Mouse (Mus musculus) natural killer cell, adult 2 months (primary cell): ENCODE measurements around the gene Fam163a.
"Not testable (repeated sequence)": the region's sequence is repeated elsewhere in the genome, so short reads cannot be mapped to it uniquely, and the experiment has no call there.

Experiments used
- DNase-seq, 2 experiments: peaks; one replicate each; pipeline ENCODE4 v3.0.0; 2022; ENCODE audit warnings: low spot score in 2 of 2

Gene Fam163a

DNA sequence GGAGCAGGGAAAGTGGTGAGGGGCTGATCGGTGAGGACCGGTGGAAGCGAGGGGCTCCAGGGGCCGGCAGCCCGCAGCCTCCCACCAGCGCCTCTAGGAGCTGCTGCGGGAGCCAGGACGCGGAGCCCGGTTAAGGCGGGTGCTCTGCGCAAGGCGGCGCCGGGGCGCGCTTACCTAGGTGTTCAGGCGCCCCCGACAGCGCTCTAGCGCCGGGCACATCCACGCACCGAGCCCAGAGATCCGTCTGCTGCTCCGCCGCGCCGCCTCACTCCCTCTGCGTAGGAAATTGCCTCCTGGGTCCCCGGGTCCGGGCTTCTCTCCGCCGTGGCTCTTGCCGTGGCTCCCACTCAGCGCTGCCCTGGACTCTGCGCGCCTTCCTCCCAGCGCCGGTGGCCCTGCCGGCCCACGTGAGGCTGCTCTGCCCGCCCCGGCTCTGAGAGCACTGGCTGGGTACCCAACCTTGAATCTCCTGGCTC, at the start of gene Fam163a:
Gene Fam163a, minus strand, starts transcription at position 371 of the 476 bp plus-strand sequence.
- no peak for DNase-seq

DNA sequence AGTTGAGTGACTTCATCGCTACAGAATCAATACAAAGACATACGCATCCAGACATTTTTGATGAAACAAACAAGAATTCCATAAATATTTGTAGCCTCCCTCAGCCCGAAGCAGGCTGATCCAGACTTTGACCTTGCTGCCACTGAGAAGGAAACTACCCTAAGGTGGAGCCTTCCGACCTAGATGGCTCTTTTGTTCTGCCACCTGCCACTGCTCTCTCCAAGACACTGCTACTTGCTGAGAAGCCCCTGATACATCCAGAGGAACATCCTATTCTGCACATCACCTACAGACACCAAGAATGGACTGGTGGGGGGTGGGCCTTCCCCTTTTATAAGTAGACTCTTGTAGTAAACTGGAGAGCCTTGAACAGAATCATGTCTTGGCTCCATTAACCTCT, 46.3 kb upstream of the Fam163a start:
- not testable (repeated sequence) for DNase-seq

DNA sequence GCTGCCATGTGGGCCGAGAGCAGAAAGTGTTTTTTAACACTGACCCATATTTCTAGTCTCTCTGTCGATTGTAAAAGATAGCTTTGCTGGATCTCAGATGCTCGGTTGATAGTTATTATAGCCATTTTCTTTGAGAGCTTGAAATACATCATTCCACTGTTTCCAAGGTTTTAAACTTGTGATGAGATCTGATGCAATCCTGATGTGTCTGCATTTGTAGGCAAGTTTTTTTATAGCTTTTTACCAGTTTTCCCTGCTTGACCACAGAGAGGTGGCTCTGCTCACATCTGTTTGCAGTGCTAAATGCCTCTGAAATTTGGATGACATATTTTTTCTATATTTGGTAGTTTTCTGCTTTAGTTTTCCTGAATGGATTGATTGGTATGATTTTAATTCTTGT, 43.1 kb upstream of the Fam163a start:
- no peak for DNase-seq

DNA sequence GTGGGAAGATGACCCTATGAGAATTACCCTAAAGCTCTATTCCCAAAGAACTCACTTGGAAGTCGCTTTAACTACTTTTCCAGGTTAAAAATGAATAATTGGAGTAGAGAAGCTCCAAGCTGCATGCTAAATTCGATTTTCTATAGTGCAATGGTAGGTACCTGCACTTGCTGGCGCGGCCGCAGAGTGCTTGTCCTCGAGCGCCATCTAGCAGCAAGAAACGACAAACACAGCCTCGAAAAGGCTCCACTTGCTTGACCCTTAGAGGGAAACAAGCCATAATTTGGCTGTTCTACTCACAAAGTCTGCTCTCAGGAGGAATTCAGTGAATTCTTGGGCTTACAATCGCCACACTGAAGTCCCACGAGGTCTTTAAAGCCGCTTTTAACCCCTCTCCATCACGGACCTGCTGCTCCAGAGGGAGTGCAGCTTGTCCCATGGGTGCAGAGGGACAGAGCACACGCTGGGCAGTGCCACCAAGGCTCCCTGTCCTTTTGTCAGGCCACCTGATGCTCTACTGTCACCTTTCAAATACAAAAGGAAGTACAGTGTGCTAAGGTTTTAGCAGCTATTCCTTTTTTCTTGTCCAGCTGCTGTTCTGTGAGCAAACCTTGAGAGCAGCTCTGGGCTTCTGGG, 37.0 kb upstream of the Fam163a start:
- DNase-seq = peak; percentile 12 to 40

DNA sequence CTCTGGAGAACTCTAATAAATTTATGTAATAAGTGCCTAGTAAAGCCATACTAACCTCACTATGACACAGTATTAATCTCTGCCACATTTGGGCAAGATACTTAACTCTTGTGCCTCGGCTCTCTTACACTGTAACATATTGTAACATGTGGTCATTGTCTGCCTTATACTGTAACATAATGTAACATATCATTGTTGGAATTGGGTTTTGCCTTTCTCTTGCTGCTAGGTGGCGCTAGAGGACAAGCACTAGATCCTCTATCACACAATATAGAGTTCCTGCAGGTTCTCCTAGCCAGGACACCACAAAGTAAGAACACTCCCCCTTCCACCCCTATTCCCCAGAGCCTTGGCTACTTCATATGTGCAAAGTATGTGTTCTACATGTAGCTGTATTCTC, 36.2 kb upstream of the Fam163a start:
- DNase-seq = peak in 1 of 2 experiments; percentile 10

DNA sequence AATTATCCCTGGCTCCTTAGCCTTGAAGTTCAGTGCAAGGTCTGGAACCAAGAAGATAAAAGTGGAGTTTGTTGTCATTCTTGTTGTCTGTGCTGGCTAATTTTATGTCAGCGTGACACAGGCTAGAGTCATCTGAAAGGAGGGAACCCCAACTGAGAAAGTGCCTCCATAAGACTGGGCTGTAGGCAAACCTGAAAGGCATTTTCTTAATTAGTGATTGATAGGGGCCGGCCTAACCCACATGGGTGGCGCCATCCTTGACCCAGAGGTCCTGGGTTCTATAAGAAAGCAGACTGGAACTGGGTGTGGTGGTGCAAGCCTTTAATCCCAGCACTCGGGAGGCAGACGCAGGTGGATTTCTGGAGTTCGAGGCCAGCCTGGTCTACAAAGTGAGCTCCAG, 26.3 kb upstream of the Fam163a start:
- DNase-seq = no peak

DNA sequence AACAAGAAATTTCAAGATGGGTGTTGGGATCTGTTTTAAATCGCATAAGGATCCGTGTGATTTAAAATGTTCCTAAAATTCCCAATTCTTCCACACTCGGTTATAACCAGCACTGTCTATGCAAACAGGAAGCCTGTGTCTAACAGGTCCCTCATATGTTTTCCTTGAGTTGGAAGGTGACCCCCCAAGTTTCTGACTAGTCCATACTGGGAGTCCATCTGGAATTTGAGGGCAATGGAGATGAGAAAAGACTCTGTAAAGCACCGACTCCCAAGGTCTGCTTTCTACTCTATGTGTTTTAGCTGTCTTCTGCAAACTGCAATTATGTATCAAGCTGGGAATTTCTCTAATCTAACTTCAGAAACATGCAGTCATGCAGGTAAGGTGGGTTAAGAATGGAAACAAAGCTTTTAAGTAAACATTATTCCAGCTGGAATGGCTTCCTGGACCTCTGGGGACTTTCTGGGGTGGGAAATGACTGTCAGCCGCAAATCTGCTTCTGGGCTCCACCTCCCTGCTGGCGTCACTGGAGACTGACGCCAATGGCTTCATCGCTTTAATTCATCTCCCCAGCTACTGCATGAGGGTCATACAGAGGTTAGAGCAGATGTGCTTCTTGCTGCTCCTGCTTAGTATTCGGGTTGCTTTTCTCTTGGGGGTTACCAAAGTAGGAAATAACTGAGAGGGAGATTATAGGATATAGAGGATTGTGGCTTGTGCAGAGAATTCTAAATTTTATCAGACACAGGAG, 25.7 kb upstream of the Fam163a start:
- DNase-seq = no peak

DNA sequence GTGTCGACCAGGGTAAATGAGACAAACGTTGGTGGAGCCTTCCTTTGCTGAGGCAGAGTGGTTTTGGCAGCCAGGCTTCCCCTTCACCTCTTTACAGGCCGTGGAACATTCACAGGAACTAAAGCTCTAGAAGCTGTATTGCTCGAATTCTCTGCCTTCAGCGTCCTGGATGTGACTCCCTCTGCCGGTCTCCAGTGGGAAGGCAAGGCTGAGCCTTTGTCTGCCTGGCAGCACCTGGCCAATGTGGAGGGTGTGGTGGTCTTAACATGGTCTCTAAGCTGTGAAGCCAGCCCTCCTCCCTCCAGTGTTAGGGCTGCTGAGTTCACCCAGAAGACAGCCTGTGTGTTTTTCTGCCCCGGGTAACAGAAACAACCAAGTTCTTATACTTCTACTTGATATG, 24.6 kb upstream of the Fam163a start:
- DNase-seq = peak; percentile 3 to 12

DNA sequence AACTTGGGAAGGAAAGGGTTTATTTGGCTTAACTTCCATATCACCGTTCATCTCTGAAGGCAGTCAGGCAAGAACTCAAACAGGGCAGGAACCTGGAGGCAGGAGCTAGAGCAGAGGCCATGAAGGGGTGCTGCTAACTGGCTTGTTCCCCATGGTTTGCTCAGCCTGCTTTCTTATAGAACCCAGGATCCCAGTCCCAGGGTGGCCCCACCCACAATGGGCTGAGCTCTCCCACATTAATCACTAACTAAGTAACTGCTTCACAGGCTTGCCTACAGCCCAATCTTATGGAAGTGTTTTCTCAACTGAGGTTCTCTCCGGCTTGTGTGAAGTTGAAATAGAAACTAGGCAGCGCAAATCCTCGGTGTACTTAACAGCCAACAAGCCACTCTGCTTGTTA, 23.9 kb upstream of the Fam163a start:
- no peak for DNase-seq

DNA sequence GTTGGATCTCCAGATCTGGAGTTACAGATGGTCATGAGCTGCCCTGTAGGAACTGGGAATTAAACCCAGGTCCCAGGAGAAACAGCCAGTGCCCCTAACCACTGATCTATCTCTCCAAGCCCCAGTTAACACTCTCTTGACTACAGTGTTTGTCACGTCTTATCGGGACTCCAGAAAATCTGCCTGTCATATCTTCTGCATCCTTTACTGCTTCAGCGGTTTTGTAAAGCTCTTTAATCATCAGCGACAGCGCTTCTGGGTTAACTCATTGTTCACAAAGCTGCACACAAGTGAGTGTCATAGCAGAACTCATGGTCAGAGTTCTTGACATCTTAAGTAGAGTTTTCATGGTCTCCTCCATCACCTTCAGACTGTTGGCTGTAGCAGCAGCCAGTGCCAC, 22.1 kb upstream of the Fam163a start:
- DNase-seq = no peak

DNA sequence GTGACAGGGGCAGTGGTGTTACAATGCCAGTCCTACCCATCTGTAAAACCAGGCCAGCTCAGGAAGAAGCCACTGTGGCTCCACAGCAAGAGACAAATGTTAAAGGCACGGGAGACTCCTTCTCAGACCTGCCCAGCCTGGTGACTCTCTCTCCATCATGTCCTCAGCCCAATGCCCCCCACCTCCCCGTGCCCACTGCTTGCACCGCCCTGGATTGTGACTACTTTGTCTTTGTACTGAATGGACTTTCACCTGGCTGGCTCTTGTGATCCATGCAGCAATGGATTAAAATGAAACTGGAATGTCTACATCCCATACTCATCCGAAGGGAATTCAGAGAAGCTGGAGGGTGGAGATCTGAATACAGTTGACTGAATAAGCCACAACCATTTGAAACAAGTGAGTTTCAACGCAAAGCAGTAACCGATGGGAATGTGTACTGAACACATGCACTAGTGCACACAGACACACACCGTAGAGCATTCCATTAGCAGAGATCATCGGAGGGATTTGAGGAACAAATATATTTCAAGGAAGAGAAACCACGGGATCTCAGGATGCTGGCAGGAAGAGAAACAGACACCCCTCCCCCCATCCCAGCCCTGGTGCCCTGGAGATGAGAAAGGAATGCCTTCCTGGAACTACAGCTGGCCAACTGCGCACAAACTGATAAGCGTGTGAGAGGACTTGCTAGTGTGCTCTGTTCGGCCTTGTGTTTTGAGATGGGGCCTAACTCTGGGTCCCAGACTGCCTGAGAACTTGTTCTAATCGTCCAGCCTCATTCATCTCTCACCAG, 17.6 kb upstream of the Fam163a start:
- DNase-seq = no peak

DNA sequence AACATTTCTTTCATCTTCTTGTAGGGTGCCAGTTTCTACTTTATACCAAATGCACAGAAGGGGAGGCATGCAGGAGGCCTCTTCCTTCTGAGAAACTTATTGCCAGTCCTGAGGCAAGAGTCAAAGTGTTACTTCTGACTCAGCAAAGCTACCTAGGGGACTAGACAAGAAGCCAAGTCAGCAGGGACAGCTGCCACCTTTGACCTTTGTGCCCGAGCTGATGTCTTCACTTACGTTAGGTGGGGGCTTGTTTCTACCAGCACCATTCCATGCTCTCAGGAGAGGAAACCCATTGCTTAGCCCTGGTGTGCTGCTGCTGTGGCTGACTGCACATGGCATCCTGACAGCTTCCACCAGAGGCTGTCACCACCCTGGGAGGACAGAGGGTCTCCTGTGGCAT, 16.5 kb upstream of the Fam163a start:
- no peak for DNase-seq

DNA sequence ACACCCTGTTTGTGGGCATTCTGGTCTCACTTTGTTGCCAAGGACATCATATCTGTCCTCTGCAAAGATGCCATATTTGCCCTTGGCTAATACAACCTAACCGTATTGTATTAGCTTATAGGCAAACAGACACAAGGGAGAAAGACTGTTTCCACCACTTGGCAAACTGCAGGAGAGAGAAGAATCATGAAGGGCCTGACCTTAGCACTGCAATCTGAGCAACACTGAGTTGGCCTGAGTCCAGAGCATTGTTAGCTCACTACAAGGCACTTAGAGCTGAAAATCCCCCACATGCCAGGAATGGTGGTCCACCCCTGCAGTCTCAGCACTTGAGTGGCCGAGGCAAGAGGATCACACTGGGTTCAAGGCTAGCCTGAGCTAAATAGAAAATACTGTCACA, 13.7 kb upstream of the Fam163a start:
- no peak for DNase-seq

DNA sequence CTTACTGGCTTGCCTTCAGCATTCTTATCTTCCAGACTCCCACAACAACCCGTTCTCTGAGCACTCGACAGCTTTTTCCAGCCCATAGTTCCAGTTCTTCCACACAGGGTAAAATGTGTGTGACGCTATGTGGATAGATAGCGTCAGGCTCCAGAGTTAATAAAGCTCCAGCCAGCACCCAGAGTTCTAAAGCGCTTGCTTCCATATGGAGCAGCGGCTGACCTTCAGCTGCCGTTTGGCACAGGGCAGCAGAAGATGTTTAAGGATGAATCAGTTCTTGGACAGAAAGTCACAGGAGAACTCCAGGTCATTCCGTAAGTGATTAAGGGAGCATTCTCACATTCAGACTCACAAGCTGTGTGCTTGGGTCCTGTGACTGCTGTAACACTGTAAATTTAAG, 13.1 kb upstream of the Fam163a start:
- DNase-seq = no peak

DNA sequence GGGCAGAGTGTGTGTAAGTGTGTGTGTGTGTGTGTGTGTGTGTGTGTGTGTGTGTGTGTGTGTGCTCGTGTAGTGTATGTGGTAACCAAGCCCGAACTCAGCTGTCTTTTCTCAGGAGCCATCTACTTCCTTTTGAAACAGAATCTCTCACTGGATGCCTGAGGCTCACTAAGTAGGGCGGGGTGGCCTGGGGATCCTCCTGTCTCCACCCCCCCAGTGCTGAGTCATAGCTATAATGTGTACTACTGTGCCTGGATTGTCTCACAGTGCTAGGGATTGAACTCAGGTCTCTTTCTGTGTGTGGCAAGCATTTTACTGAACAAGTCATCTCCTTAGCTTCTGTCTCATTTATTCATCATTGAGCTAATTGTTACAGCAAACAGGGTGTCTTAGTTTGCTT, 12.6 kb upstream of the Fam163a start:
- DNase-seq = peak in 1 of 2 experiments; percentile 2

DNA sequence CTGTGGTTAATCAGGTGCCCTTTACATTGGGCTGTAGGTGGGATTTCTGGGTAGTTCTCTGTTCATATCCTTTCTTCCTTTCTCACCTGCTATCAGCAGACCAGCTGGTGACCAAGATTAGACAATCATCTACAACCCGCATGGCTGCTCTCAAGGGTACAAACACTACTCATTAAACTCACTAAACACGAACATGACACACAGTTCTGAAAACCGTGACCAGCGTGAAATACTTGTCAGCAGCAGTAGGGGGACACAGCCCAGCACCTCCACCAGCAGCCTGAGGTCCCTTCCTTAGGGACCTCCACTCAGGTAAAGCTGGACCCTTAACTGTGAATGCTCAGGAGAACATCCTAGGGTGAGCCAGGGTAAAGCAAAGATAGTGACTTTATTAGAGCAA, 11.4 kb upstream of the Fam163a start:
- no peak for DNase-seq

DNA sequence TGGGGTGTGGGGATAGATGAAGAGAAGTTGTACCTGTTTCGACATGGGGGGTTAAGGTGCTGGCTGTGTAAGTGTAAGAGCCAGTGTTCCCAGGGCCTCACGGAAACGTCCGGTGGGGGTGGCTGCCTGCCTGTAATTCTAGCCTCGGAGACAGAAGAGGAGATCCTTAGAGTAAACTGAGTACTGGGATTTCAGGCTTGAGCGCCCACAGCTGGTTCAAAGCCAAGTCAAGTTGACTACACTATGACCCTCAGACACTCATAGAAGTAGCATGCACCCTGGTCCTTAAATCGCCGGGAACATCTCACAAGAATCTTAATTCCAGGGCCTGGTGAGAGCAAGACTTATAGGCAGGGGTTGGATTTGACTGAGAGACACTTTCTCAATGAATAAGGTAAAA, 9.8 kb upstream of the Fam163a start:
- no peak for DNase-seq

DNA sequence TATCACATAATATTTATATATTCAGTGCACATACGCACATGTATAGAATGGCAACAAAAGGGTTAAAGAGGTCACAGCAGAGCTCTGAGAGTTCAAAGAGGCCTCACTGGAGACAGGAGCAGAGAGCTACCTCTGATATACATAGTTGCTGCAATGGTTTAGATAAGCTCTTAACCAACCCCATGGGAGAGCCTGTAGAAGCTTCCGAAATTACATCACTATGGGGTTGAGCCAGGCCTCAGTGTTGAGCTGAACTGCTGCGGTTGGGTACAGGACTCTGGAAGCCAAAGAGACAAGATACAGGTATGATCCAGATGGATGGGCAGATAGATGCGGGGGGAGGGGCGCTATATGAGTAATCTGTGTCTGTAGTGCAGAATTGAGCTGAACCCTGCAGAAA, 8.1 kb upstream of the Fam163a start:
- no peak for DNase-seq

DNA sequence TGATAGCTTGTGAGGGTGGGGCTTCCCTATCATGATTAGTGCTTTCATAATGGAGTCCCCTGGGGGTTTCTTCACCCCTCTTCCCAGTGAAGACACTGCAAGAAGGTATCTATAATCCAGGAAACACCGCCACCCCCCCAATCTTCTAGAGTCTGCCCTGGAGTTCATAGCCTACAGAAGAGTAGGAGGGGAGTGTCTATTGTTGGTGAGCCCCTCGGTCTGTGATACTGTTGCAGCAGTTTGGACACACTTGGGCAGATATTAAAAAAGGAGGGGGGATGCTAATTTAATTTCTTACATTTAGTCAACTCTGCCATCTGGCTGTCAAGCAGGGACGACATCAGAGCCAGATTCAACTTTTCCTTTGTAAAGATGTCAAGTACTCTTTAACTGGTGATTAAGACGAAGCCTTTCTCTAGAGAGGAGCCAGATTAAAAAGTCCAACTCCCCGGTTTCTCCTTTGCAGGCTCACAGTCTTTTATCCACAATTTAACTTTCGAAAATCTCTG, 7.0 kb upstream of the Fam163a start:
- DNase-seq = no peak

DNA sequence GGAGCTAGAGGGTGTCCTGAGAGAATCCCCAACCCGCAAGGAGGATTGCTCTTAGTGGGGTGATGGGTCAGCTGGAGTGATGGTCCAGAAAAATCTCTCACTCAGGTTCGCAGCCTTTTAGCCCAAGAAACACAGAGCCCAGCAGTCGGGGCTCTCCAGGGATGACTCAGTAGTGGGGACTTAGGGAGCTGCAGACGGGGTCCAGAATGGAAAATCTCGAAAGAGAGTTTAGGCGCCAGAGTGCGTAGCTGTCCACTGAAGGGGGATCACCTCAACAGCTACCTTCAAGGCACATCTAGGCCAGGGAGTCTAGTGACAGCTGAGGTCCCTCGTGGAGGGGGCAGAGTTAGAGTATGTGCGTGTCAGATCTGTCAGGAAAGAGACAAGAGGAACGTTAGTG, 338 bp upstream of the Fam163a start:
- no peak for DNase-seq

DNA sequence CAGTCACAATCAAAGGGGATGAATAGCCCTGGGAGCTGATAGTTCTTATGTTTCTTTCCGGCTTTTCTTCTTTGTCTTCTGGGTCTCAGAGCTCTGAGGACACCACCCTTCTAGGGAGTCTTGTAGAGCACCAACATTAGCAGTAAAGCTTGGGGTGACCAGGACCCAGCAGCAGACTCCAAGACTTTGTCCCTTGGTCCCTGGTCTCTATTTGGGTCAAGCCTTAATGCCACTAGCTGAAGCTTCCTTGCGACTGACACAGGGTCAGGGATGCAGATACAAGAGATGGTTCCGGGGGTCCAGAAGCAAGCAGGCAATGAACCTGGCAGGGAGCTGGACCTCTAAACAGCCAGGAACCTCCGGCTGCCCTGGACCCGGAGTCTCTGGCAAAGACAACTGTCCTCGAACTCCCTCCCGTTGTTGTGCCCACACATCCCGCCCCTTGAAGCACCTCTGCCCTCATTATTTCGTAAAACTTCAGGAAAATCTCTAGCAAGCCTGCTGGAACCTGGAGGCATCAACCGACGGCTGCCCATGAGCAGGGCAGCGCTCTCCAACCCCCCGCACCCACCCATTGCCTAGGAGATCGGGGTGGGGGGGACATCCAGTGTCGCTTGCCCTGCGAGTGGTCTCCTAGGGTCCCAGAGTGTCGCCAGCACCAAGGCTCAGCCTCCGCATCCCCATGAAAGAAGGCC, 718 bp downstream of the Fam163a start:
- DNase-seq = no peak

DNA sequence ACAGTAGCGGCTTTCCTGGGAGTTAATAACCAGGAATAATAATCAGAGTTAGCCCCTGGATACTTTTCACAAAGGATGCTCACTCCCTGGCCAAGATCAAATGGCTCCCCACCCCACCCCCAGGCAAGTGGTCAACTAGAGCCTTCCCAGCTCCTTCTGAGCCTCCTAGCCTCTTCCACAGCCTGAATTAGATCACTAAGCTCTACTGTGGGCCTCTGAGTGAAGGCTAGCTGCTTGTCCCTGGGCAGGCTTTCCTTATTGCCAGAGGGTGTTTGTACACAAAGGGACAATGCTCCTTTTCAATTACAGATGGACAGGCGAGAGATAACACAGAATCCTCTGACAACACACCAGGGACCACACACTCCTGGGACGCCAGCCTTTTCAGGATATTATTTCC, 2.2 kb downstream of the Fam163a start:
- DNase-seq = no peak
